Mouse (Mus musculus): ENCODE results near the gene Nisch. TPM values are rescaled to one million over a fixed set of nuclear protein-coding genes. Genes with fewer than 3 reads are reported as not detected.
A peak's percentile ranks its signal among the peaks of the same experiment; 100 is the strongest.

Nisch gene
- polyA plus RNA-seq, 1 experiment from 2014 or later: 407 TPM

- no peak for DNase-seq (ENCODE audit: low spot score)
- no peaks in the 10 kb centered on the region for H3K9me3 ChIP-seq (ENCODE audit: control insufficient read depth, low read length)
- H3K9ac ChIP-seq (ENCODE audit: low read length): no peak overlapping the region
- H3K36me3 ChIP-seq (ENCODE audit: control insufficient read depth, insufficient read depth, low read length): no peaks in the 10 kb centered on the region
- H3K27ac ChIP-seq (ENCODE audit: low read depth, low read length): no peak overlapping the region
- 90% methylated on average over 6 of the region's 6 CpGs for WGBS
- no peak for ATAC-seq (replicated peaks; ENCODE audit: low FRiP score)
- H3K4me2 ChIP-seq (ENCODE audit: low read depth, low read length, severe bottlenecking): no peak overlapping the region
- H3K4me3 ChIP-seq (ENCODE audit: low read depth, low read length): no peak overlapping the region
- H3K4me1 ChIP-seq (replicated peaks; ENCODE audit: control insufficient read depth, insufficient read depth, low read length): peaks cover 6% of the 10 kb centered on the region; the same call in 1 of the 2 replicates
- no peaks in the 10 kb centered on the region for H3K27me3 ChIP-seq (ENCODE audit: control insufficient read depth, insufficient read depth, low read length)
Measured at GRCm38 (mm10) chr14:31248396-31248795, 31.6 kb upstream of the Nisch start.

DNA sequence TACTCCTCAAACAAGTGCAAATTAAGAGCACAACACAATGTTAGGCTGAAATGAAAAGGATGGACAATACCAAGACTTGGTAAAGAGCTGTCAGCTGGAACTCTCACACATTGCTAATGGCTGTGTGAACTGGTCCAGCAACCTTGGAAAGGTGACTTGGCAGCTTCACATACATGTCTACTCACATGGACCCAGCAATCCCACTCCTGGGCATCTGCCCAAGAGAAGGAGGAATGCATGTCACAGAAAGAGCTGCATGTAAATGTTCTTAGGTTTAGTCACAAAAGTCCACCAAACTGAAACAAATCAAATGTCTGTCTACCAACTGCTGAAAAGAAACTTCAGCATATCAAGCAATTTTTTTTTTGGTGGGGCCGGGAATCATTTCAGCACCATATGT lies 29.2 kb upstream of the Nisch start:
- Histone ChIP-seq H3K4me2 (ENCODE audit: low read depth, low read length, severe bottlenecking) (no peak overlapping the region), H3K4me3 (ENCODE audit: low read depth, low read length) (no peak overlapping the region), H3K27me3 (ENCODE audit: control insufficient read depth, insufficient read depth, low read length) (no peaks in the 10 kb centered on the region), H3K4me1 (replicated peaks; ENCODE audit: control insufficient read depth, insufficient read depth, low read length) (no peaks in the 10 kb centered on the region), H3K9me3 (ENCODE audit: control insufficient read depth, low read length) (no peaks in the 10 kb centered on the region), H3K27ac (ENCODE audit: low read depth, low read length) (no peak overlapping the region), H3K9ac (ENCODE audit: low read length) (no peak overlapping the region), H3K36me3 (ENCODE audit: control insufficient read depth, insufficient read depth, low read length) (no peaks in the 10 kb centered on the region)
- 85% methylated on average over 1 of the region's 1 CpGs for WGBS
- DNase-seq (ENCODE audit: low spot score) (no peak), ATAC-seq (replicated peaks; ENCODE audit: low FRiP score) (no peak)

- ATAC-seq (replicated peaks; ENCODE audit: low FRiP score) (no peak), DNase-seq (ENCODE audit: low spot score) (no peak)
- H3K4me1 ChIP-seq (replicated peaks; ENCODE audit: control insufficient read depth, insufficient read depth, low read length): no peaks in the 10 kb centered on the region
- WGBS: 85% methylated on average over 1 of the region's 1 CpGs
- H3K9me3 ChIP-seq (ENCODE audit: control insufficient read depth, low read length): no peaks in the 10 kb centered on the region
- H3K27me3 ChIP-seq (ENCODE audit: control insufficient read depth, insufficient read depth, low read length): no peaks in the 10 kb centered on the region
- no peak overlapping the region for H3K4me2 ChIP-seq (ENCODE audit: low read depth, low read length, severe bottlenecking)
- H3K27ac ChIP-seq (ENCODE audit: low read depth, low read length): no peak overlapping the region
- no peak overlapping the region for H3K4me3 ChIP-seq (ENCODE audit: low read depth, low read length)
- H3K36me3 ChIP-seq (ENCODE audit: control insufficient read depth, insufficient read depth, low read length): no peaks in the 10 kb centered on the region
- no peak overlapping the region for H3K9ac ChIP-seq (ENCODE audit: low read length)
Measured at GRCm38 (mm10) chr14:31244777-31245176, 28.0 kb upstream of the Nisch start.

DNA sequence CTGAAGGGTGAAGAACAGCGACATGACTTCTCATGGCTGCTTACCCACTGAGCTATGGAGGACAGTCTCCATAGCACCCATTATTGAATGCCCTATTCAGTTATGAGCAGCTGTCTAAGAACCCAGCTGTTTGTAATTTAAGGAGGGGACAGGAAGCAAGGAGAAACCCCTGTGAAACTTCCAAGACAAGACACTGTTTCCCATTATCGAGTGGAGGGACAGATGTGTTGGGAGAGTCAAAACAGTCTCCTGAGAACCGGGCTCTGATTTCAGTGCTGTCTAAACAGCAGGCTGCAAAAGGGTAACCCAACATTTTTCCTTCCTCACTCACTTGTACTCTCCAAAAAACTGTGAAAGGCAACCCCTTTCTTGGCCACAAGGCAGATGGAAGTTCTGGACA lies 23.8 kb upstream of the Nisch start:
- no peaks in the 10 kb centered on the region for H3K27me3 ChIP-seq (ENCODE audit: control insufficient read depth, insufficient read depth, low read length)
- H3K4me3 ChIP-seq (ENCODE audit: low read depth, low read length): no peak overlapping the region
- 75% methylated on average over 3 of the region's 3 CpGs for WGBS
- H3K27ac ChIP-seq (ENCODE audit: low read depth, low read length): no peak overlapping the region
- no peak for DNase-seq (ENCODE audit: low spot score)
- ATAC-seq (replicated peaks; ENCODE audit: low FRiP score): no peak
- no peak overlapping the region for H3K4me2 ChIP-seq (ENCODE audit: low read depth, low read length, severe bottlenecking)
- H3K4me1 ChIP-seq (replicated peaks; ENCODE audit: control insufficient read depth, insufficient read depth, low read length): no peaks in the 10 kb centered on the region
- no peaks in the 10 kb centered on the region for H3K9me3 ChIP-seq (ENCODE audit: control insufficient read depth, low read length)
- no peak overlapping the region for H3K9ac ChIP-seq (ENCODE audit: low read length)
- H3K36me3 ChIP-seq (ENCODE audit: control insufficient read depth, insufficient read depth, low read length): no peaks in the 10 kb centered on the region

DNA sequence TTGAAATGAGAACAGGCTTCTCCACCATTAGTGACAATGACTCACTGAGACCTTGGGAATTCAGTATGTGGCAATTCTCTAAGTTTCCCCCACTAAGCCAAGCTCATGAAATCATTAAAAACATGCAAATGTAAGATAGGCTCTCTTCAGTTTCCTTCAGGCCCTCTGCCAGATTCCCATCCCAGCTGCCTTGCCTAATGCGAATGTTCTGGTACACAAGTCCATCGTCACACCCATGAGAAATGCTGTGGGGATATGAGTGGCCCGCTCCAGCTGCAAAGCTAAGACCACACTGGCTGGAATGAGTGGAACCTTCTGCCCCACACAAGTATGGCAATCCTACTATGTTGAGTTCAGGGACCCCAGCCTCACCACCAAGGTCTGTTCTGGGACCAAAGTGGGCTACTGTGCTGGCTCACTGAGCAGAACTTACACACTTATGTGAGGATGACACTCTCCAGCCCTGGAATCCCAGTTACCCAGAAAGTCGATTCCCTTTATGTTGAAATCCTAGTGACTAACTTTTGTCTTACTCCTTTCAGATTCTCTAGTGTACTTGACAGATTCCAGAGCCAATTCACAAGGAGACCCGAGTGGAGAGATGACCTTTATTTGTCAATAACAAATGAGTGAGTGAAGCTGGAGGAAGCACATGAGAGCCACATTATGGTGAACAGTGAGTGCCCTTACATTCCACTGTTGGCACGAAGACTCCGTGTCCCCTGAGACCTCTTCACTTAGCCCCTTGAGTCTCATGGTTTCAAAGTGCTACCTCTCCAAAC lies 20.5 kb upstream of the Nisch start:
- Histone ChIP-seq H3K27ac (ENCODE audit: low read depth, low read length) (no peak overlapping the region), H3K4me2 (ENCODE audit: low read depth, low read length, severe bottlenecking) (no peak overlapping the region), H3K4me3 (ENCODE audit: low read depth, low read length) (no peak overlapping the region), H3K4me1 (replicated peaks; ENCODE audit: control insufficient read depth, insufficient read depth, low read length) (no peaks in the 10 kb centered on the region), H3K9ac (ENCODE audit: low read length) (no peak overlapping the region), H3K27me3 (ENCODE audit: control insufficient read depth, insufficient read depth, low read length) (no peaks in the 10 kb centered on the region), H3K36me3 (ENCODE audit: control insufficient read depth, insufficient read depth, low read length) (no peaks in the 10 kb centered on the region), H3K9me3 (ENCODE audit: control insufficient read depth, low read length) (no peaks in the 10 kb centered on the region)
- 85% methylated on average over 7 of the region's 7 CpGs for WGBS
- no peak for DNase-seq (ENCODE audit: low spot score)
- no peak for ATAC-seq (replicated peaks; ENCODE audit: low FRiP score)

GRCm38 (mm10) chr14:31233996-31234591 lies 17.3 kb upstream of the Nisch start:
- Histone ChIP-seq H3K9me3 (ENCODE audit: control insufficient read depth, low read length) (no peaks in the 10 kb centered on the region), H3K4me3 (ENCODE audit: low read depth, low read length) (no peak overlapping the region), H3K4me2 (ENCODE audit: low read depth, low read length, severe bottlenecking) (no peak overlapping the region), H3K27ac (ENCODE audit: low read depth, low read length) (no peak overlapping the region), H3K36me3 (ENCODE audit: control insufficient read depth, insufficient read depth, low read length) (no peaks in the 10 kb centered on the region), H3K27me3 (ENCODE audit: control insufficient read depth, insufficient read depth, low read length) (no peaks in the 10 kb centered on the region), H3K9ac (ENCODE audit: low read length) (no peak overlapping the region; the same call in 1 of the 2 replicates), H3K4me1 (replicated peaks; ENCODE audit: control insufficient read depth, insufficient read depth, low read length) (no peaks in the 10 kb centered on the region)
- ATAC-seq (replicated peaks; ENCODE audit: low FRiP score) (0 out of 2 replicates have a peak, but pooled peaks have one; percentile 21), DNase-seq (ENCODE audit: low spot score) (peak; percentile 82)
- WGBS: 25% methylated on average over 11 of the region's 11 CpGs

DNA sequence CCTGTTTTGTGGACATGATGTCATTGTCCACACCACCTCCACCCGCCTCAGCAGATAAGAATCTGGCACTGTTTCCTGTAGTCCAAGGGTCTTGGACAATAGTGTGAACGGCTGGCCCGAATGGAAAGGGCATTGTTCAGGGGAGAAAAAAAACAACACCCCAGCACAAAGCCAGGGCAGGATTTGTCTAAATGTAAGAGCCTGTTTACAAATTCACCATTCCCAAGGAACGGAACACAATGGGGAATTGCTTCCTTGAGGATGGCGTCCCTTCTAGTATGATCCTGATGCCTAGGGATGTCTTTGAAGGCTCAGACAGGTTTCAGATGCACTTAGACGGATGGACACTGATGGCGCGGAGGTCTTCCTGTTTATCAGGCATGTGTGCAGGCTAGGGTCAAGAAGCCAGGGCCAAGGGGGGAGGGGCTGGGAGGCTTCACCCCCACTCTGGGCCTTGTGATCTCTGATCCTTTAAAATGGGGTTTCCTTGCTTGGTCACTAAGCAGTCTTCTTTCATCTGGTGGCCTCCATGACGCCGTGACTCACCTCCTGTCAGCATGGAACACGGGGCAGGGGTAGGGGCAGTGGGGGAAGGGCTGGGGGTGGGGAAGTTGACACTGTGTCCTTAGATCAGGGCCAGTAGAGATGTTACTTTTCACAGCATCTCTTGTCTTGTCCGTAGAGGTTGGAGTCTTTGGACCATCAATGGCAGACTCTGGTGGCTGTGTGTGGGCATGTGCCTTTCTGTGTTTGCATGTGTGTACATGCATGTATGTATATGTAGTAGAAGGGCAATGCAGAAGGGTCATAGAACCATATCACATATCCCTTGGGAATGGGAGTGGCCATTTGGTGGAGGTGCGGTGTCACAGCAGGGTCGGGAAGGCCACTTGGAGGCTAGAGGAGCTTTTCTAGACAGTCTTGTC lies 16.6 kb upstream of the Nisch start:
- Histone ChIP-seq H3K9ac (ENCODE audit: low read length) (no peak overlapping the region), H3K4me3 (ENCODE audit: low read depth, low read length) (no peak overlapping the region), H3K4me1 (replicated peaks; ENCODE audit: control insufficient read depth, insufficient read depth, low read length) (no peaks in the 10 kb centered on the region), H3K9me3 (ENCODE audit: control insufficient read depth, low read length) (no peaks in the 10 kb centered on the region), H3K4me2 (ENCODE audit: low read depth, low read length, severe bottlenecking) (no peak overlapping the region), H3K27me3 (ENCODE audit: control insufficient read depth, insufficient read depth, low read length) (no peaks in the 10 kb centered on the region), H3K36me3 (ENCODE audit: control insufficient read depth, insufficient read depth, low read length) (no peaks in the 10 kb centered on the region), H3K27ac (ENCODE audit: low read depth, low read length) (no peak overlapping the region)
- ATAC-seq (replicated peaks; ENCODE audit: low FRiP score) (no peak), DNase-seq (ENCODE audit: low spot score) (no peak)
- WGBS: 93% methylated on average over 14 of the region's 14 CpGs

DNA sequence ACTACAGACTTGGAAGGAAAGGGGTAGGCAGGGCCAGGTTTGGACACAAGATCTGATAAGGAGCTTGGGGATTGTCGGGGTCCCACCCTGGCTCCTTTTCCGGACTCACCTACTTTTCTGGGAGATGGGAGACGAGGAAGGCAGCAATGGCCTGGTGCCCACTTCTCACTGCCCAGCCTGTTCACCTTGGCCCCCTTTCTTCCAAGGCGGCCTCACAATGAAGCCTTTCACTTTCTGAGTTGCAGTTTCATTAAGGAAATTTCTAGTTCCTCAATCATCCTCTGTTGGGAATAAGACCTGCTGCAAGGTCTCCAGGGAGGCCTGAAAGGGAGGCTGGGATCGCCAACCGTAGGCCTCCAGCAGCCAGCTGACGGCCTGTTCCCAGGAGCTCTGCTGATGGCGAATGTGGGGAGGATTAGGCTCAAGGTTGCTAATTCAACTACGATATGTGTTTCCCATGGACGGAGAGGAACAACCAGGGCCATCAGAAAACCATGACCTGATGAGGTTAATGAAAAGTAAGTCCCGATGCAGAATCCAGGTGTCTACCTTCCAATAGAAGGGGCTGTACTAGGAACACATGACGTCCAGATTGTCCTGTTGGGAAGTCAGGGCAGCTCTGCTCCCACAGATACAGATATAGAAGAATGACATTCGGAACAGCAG lies 15.8 kb upstream of the Nisch start:
- 91% methylated on average over 13 of the region's 13 CpGs for WGBS

More for the DNA sequence above, 15.8 kb upstream of the Nisch start:
- ATAC-seq (replicated peaks; ENCODE audit: low FRiP score) (no peak), DNase-seq (ENCODE audit: low spot score) (no peak)
- H3K4me3 ChIP-seq (ENCODE audit: low read depth, low read length): no peak overlapping the region
- H3K36me3 ChIP-seq (ENCODE audit: control insufficient read depth, insufficient read depth, low read length): no peaks in the 10 kb centered on the region
- no peaks in the 10 kb centered on the region for H3K4me1 ChIP-seq (replicated peaks; ENCODE audit: control insufficient read depth, insufficient read depth, low read length)
- H3K27me3 ChIP-seq (ENCODE audit: control insufficient read depth, insufficient read depth, low read length): no peaks in the 10 kb centered on the region
- no peak overlapping the region for H3K4me2 ChIP-seq (ENCODE audit: low read depth, low read length, severe bottlenecking)
- H3K27ac ChIP-seq (ENCODE audit: low read depth, low read length): no peak overlapping the region
- no peaks in the 10 kb centered on the region for H3K9me3 ChIP-seq (ENCODE audit: control insufficient read depth, low read length)
- H3K9ac ChIP-seq (ENCODE audit: low read length): no peak overlapping the region

Data from forebrain, embryonic 11.5 days (tissue).